Mouse (Mus musculus) frontal cortex, adult (tissue): ENCODE data around the gene Asxl1.

Source experiments
- ATAC-seq: cut with Nextera tagmentation; 2 replicates; pipeline ENCODE4 v1.9.2; 2017; ENCODE audit warnings: mild to moderate bottlenecking, moderate library complexity, mixed read lengths; ENCODE audit not compliant: low TSS enrichment

The Asxl1 gene

DNA sequence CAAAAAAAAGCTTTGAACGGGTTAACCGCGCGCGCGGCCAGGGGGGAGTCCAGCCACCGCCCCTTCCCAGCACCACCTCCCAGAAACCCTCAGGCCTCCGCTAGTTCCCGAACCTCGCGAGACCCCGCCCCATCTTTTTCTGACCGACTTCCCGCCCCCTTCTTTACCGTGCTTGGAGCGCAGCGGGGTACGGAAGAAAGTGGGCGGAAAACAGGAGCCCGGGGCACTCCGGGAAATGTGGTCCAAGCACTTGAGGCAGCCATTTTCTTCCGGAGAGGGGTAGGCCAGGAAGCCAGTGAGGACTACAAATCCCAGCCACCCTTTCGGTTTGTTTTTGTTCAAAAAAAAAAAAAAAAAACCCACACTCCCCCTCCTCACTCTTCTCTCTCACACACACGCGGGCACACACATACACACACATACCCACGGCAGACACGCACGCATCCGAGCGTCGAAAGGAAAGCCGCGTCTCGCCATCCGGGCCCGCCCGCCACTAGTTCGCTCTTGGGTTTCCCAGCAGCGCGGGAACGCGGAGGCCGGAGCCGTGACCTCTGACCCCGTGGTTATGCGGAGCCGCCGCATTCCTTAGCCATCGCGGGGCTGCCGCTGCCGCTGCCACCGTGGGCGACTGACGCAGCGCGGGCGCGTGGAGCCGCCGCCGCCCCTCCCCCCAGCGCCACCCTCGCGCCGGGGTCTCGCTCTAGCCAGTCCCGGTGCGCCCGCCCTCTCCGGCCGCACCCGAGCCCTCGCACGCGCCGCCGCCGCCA is at the start of gene Asxl1:
Gene Asxl1, plus strand, starts transcription at position 376 of the 767 bp plus-strand sequence.
- peak; percentile 97 for ATAC-seq

DNA sequence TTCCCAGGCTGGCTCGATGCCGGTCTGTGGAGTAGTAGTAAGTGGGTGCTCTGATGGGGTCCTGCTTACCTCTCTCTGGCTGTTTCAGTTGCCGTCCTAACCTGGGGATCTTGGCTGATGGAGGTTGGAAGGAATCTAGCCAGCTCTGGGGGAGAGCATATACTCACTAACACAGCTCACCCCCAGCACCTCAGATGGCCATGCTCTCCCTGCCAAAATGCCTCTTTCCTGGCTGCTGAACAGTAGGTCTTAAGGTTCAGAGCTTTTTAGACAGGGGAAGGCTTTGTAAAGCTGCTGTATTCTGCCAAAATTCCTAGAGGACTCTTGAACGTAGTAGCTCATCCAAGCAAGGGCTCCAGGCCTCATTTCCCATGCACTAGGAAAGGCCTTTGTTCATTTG is 47.9 kb upstream of the Asxl1 start:
- no peak for ATAC-seq

- ATAC-seq, result no peak
Measured at GRCm38 (mm10) chr2:153298460-153298859, 47.2 kb upstream of the Asxl1 start.

DNA sequence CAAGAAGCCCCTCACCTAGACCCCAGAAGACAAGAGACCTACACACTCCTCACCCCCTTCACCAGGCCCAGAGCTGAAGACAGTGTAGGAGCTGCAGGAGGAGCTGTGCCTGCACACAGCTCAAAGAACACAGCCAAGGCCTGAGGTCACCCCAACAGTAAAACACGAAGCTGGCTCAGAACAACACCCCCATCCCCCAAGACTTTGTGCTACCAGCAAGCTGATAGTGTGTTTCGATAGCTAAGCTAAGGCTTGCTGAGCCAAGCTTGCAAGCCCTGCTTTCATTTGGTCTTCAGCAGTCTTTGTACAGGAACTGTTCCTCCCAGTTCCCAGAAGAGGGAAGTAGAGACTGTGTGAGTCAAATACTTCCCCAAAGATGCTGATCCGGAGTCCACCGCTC is 46.8 kb upstream of the Asxl1 start:
- ATAC-seq, result peak; percentile 45; the same call in 1 of the 2 replicates

- ATAC-seq, result 0 out of 2 replicates have a peak, but pooled peaks have one; percentile 56
Measured at GRCm38 (mm10) chr2:153301123-153301522, 44.5 kb upstream of the Asxl1 start.

DNA sequence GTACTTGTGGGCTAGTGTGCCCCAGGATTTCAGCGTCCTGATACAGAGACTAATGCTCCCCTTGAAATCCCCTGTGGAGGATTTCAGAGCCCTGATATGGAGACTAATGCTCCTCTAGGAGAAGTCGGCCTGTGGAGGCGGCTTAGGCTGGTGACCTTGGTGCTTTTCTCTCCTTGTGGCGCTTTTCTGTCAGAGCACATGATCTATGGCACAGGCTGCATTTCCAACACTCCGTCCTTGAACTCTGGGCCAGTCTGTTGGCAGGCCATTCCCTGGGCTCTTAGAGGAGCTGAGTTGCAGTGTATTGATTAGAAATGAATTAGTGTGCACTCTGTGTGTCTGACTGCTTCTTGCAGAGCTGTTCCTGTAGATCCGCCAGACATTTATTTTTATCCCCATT is 40.4 kb upstream of the Asxl1 start:
- no peak for ATAC-seq

DNA sequence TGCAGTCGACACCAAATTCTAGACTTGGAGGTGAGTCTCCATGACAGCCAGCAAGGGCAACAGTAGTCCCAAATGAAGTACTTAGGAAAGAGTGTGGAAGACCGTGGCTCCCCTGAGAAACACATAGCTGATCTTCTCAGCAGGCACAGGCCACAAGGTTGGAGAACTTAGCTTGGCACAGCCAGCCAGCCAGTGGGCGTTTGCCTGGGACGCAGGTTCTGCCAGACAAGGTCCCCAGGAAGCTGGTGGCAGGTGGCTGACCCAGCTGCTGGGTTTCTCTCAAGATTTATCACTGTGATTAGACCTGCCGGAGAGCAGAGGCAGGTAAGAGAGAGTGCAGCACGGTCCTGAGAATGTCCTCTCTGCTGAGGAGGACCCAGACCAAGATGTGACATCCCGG is 37.0 kb upstream of the Asxl1 start:
- no peak for ATAC-seq

DNA sequence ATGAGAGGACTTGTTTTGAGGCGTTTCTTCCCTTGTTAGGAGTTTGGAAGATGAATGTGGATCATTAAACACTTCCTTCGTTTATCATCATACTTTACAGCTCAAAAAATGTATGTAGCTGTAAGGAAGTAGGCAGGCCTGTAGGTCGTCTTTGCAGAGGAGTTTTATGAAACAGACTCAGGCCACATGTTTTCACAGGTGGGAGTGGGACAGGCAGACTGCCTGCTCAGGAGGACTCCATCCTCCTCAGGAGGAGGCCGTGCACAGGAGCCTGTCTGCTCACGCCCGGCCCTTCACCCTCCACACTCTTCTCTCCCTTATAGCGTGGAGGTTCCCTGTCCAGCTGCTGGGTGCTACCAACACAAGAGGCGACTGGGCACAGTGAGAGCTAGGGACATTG is 36.5 kb upstream of the Asxl1 start:
- ATAC-seq, result peak; percentile 86

GRCm38 (mm10) chr2:153310228-153310627 is 35.4 kb upstream of the Asxl1 start:
- no peak for ATAC-seq

GRCm38 (mm10) chr2:153312884-153313283 is 32.7 kb upstream of the Asxl1 start:
- ATAC-seq, result no peak

DNA sequence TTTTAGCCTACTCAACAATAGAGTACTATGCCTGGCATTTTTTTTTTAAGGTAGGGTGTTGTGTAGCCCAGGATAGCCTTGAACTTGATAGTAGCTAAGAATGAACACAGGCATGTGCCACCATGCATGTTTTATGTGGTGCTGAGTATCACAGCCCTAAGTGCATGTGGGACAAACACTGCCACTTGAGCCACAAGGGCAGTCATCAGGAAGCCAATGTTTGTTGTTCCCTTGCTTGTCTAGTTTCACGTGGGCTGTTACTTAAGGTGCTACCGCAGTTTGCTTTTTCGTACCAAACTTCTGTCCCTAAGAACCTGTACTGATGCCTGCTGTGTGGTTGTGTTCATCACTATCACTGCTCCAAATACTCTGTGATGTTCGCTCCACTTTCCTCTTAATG is 27.2 kb upstream of the Asxl1 start:
- ATAC-seq, result no peak

DNA sequence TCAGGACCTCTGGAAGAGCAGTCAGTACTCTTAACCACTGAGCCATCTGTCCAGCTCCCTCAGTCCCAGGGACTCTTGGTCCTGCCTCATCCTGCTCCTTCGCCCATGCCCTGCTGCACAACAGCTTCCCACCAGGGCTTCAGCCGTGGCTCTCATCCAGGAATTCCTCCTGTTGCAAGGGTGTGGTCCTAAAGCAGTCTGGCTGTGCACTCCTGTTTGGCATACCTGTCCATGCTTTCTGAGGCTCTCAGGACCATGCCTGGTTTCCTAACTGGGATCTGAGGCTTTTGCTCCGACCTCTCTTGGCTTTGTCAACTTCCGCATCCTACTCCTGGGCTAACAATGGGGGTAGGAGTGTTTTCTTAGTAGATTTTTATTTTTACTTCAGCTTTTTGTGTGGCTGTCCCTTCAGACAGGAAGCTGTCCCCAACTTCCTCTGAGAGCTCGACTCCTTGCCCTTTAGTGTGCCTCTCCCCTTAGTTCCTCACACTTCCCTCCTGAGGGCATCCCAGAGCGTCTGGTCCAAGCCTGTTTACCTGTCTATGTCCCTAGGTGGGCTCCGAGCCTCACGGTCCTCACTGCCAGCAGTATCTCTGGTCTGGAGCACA is 26.5 kb upstream of the Asxl1 start:
- no peak for ATAC-seq

DNA sequence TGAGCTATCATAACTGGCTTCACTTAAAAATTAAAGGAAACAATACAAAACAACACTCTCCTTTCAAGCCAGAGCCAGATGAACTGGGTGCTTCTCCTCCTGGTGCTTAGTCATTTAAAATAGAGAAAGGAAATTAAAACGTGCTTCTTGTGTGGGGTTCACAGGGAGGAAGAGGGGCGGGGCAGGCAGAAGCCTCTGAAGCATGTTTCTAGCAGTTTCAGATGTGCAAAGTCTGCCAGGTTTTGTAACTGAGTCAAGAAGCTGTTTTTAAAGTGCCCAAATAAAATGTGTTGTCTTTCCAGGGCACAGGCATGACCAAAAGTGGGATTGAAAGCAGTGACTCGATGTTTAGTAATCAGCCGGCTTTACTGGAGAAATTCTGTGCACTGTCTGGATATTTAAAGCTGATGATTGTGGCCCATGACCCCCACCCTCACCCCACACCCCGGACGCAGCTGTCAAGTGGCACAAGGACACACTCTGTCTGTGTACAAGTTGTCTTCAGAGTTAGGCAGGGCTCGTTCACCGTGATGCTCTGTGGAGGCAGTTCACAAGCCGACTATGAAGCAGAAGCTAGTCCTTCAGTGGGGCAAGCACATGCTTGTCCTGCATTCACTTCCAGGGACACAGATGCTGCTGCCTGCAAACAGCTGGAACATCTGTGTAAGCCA is 19.8 kb upstream of the Asxl1 start:
- no peak for ATAC-seq

DNA sequence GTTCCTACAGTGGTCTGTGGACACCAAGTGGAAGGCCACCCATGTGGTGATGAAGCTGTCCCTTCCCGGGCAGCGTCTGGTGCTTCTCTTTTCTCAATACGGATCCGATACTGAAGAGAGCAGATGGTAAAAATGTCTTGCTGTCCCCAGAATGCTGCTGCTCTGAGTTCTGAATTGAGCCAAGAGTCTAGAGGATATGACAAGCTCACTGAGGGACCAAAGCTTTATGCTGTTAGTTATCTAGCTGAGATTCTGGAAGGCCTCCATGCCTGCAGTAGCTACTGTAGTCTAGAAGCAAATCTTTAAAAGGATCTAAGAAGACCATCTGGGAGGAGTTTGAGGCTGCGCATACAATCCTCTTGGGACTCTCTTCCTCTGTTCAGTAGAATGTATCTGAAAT is 13.4 kb upstream of the Asxl1 start:
- ATAC-seq, result peak; percentile 77

- no peak for ATAC-seq
Measured at GRCm38 (mm10) chr2:153332981-153333380, 12.6 kb upstream of the Asxl1 start.

DNA sequence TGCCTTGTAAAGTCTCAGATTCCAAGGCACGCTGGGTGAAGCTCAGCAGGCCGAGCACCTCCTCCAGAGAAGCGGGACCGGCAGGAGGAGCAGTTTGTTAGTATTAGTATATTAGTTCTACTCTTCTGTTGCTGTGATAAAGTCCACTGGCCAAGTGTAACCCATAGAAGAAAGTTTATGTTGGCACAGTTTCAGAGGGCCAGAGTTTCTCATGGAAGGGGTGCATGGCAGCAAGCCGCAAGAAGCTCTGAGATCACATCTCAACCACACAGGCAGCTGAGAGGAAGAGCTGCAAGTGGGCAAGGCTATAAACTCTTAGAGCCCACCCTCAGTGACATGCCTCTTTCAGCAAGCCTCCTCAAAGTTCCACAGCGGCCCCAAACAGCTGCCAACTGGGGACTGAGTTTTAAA is 11.8 kb upstream of the Asxl1 start:
- no peak for ATAC-seq

GRCm38 (mm10) chr2:153334281-153334680 is 11.3 kb upstream of the Asxl1 start:
- ATAC-seq, result no peak

GRCm38 (mm10) chr2:153336117-153336516 is 9.5 kb upstream of the Asxl1 start:
- ATAC-seq, result no peak

GRCm38 (mm10) chr2:153338361-153339350 is 7.0 kb upstream of the Asxl1 start:
- ATAC-seq, result peak; percentile 53; the same call in 1 of the 2 replicates

GRCm38 (mm10) chr2:153342166-153342565 is 3.5 kb upstream of the Asxl1 start:
- no peak for ATAC-seq

- ATAC-seq, result no peak
Measured at GRCm38 (mm10) chr2:153342602-153343001, 3.0 kb upstream of the Asxl1 start.

GRCm38 (mm10) chr2:153343191-153343590 is 2.4 kb upstream of the Asxl1 start:
- no peak for ATAC-seq
